Mouse (Mus musculus): ENCODE results near the gene Nxph3.

DNA sequence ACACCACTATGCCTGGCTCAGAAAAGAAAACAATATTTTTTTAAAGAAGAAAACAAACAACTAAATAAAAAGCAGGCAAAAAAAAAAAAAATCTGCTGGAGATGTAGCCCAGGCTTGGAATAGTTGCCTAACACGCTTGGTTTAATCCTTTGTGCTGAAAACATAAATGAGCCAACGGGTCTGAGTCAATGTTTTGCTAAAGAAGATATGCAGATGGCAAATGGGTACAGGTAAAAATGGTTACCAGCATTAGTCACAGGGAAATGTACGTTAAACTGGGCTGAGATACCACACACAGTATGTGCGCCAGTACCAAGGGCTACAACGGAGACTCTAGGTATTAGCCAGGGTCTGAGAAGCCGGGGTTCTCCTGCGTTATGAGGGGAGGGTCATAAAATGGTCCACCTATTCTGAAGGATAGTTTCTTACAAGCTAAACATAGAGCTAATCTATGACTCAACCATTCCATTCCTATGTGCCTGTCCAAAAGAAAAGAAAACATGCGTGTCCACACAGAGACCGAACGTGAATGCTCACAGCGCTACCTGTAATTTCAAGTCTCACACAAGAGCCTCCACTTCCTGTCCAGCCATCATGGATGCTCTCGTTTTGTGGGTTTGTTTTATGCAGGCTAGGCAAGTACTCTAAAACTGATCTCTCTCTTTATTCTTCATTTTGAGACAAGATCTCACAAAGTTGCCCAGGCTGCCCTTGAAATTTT, 36.1 kb upstream of the Nxph3 start:
- TF ChIP-seq POLR2A (IDR thresholded peaks at IDR 0.05; ENCODE audit: insufficient read depth, low read depth, low read length) (no peak), CTCF (IDR thresholded peaks at IDR 0.05; ENCODE audit: insufficient read depth, low read depth, low read length) (no peak)
